Comparison of ENCODE assay signal across 14 mouse cellular contexts in the genomic region with DNA sequence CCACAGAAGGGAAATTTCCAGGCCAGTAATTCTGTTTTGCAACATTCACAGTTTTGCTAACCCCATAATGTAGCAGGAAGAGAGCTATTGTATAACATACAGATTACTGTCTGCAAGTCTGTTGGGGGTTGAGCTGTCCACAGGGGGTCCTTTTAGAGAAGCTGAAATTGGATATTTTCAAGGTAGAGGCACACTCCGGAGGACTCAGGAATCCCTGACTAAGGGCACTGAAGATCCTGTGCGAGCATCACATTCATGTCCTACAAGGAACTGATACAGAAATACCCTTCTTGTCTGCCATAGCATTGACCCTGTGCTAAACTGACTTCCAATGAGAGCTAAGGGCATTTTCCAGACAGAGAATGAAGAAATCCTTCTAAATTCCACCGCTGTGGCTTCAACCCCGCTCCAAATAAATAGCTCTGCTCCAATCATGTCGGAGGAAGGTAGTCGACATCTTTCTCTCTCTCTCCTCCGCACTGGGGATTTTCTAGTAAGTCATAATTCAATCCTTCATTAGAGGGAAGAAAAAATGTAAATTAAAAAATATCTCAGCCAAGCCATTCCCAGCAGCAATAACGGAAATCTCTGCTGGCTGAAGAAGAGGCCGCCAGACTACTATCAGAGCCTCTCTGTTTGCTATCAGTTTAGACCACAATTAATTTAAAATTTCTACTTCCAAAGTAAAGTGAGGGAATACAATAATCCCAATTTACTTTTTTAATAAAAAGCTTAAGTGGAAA.
A peak's percentile ranks its signal among the peaks of the same experiment; 100 is the strongest.
DNase-seq lines count a peak whose midpoint lies in the region; ATAC-seq lines count a peak whose summit lies in the region.
"Had no signal": no experiment of that assay in that cellular context is flagged by ENCODE, and none has a peak within 500 bp of the region (broad histone marks: within the 10 kb centered on the region; RNA-seq: fewer than 3 reads in every experiment).

No protein-coding gene starts in this region.

- H3K27me3 ChIP-seq in neural tube, embryonic 12.5 days (replicated peaks) = no peaks in the 10 kb centered on the region
- H3K27me3 ChIP-seq in midbrain, embryonic 10.5 days (ENCODE audit: low read depth, poor library complexity, severe bottlenecking) = no peaks in the 10 kb centered on the region
- no peaks in the 10 kb centered on the region for H3K27me3 ChIP-seq in neural tube, embryonic 15.5 days (replicated peaks)
- H3K27me3 ChIP-seq: heart, embryonic 15.5 days; lung, embryonic 15.5 days; megakaryocyte, embryonic 14.5 days had no signal

- H3K9ac ChIP-seq in neural tube, embryonic 12.5 days = no peak overlapping the region
- no peak overlapping the region for H3K9ac ChIP-seq in neural tube, embryonic 15.5 days (replicated peaks)
- H3K9ac ChIP-seq: heart, embryonic 15.5 days; lung, embryonic 15.5 days had no signal

- peak; percentile 3 to 5 for DNase-seq in cerebellum, postnatal 10 days
- DNase-seq in cerebellum, adult 8-10 months = no peak
- DNase-seq in neural tube, embryonic 10.5 days (ENCODE audit: extremely low spot score, low spot score) = no peak
- DNase-seq in midbrain, embryonic 10.5 days (ENCODE audit: low spot score) = no peak
- DNase-seq in layer of hippocampus, adult 11-12 months (ENCODE audit: low spot score) = no peak
- DNase-seq in ovary, postnatal 14 days (ENCODE audit: low spot score) = no peak
- DNase-seq: adrenal gland, postnatal 14 days; gastrocnemius, postnatal 25 days had no signal

- no peak overlapping the region for H3K27ac ChIP-seq in neural tube, embryonic 12.5 days
- H3K27ac ChIP-seq in midbrain, embryonic 10.5 days (replicated peaks) = peak overlapping the region; percentile 49
- H3K27ac ChIP-seq in neural tube, embryonic 15.5 days (replicated peaks) = no peak overlapping the region
- H3K27ac ChIP-seq: forebrain, embryonic 10.5 days; heart, embryonic 15.5 days; lung, embryonic 15.5 days had no signal

- WGBS in neural tube, embryonic 12.5 days = 48% methylated on average over 9 of the region's 9 CpGs
- 38% methylated on average over 9 of the region's 9 CpGs for WGBS in midbrain, embryonic 10.5 days
- WGBS in neural tube, embryonic 15.5 days = 25% methylated on average over 9 of the region's 9 CpGs

- no peak overlapping the region for H3K4me2 ChIP-seq in neural tube, embryonic 12.5 days (replicated peaks)
- peak overlapping the region; percentile 11; the same call in 1 of the 2 replicates for H3K4me2 ChIP-seq in neural tube, embryonic 15.5 days
- H3K4me2 ChIP-seq: heart, embryonic 15.5 days; lung, embryonic 15.5 days had no signal

- peak; percentile 33; the same call in 1 of the 2 replicates for ATAC-seq in neural tube, embryonic 12.5 days (ENCODE audit: low FRiP score, low read depth)
- peak; percentile 50 for ATAC-seq in neural tube, embryonic 15.5 days (ENCODE audit: low FRiP score)

- 0 out of 2 replicates have a peak, but pooled peaks cover 11% of the 10 kb centered on the region for H3K4me1 ChIP-seq in neural tube, embryonic 12.5 days
- peaks cover 25% of the 10 kb centered on the region for H3K4me1 ChIP-seq in midbrain, embryonic 10.5 days
- H3K4me1 ChIP-seq in neural tube, embryonic 15.5 days = peaks cover 17% of the 10 kb centered on the region
- H3K4me1 ChIP-seq: heart, embryonic 15.5 days; lung, embryonic 15.5 days; megakaryocyte, embryonic 14.5 days had no signal

- no peaks in the 10 kb centered on the region for H3K36me3 ChIP-seq in neural tube, embryonic 12.5 days
- H3K36me3 ChIP-seq in midbrain, embryonic 10.5 days = no peaks in the 10 kb centered on the region
- no peaks in the 10 kb centered on the region for H3K36me3 ChIP-seq in neural tube, embryonic 15.5 days
- H3K36me3 ChIP-seq: forebrain, embryonic 10.5 days; heart, embryonic 15.5 days; lung, embryonic 15.5 days had no signal

- 0 out of 2 replicates have a peak, but pooled peaks cover 4% of the 10 kb centered on the region for H3K9me3 ChIP-seq in neural tube, embryonic 12.5 days
- H3K9me3 ChIP-seq in midbrain, embryonic 10.5 days (replicated peaks) = no peaks in the 10 kb centered on the region
- H3K9me3 ChIP-seq in neural tube, embryonic 15.5 days (replicated peaks) = no peaks in the 10 kb centered on the region
- H3K9me3 ChIP-seq: forebrain, embryonic 10.5 days; heart, embryonic 15.5 days; lung, embryonic 15.5 days; megakaryocyte, embryonic 14.5 days had no signal

- H3K4me3 ChIP-seq in neural tube, embryonic 12.5 days = no peak overlapping the region
- no peak overlapping the region for H3K4me3 ChIP-seq in midbrain, embryonic 10.5 days
- H3K4me3 ChIP-seq in neural tube, embryonic 15.5 days (replicated peaks) = no peak overlapping the region
- H3K4me3 ChIP-seq: forebrain, embryonic 10.5 days; heart, embryonic 15.5 days; lung, embryonic 15.5 days; megakaryocyte, embryonic 14.5 days had no signal

Comparison
In these comparisons a context has a peak if more than half of its experiments do, and no peak if none do; other contexts are left out.
1. DNase-seq: peak in cerebellum, postnatal 10 days (2 of 2); none in cerebellum, adult 8-10 months (single experiment), neural tube, embryonic 10.5 days (single experiment), midbrain, embryonic 10.5 days (single experiment), layer of hippocampus, adult 11-12 months (single experiment) and ovary, postnatal 14 days (single experiment).